Mouse (Mus musculus): ENCODE data around the gene Pde7b. TPM values are rescaled to one million over a fixed set of nuclear protein-coding genes. Genes with fewer than 3 reads are reported as not detected.
"Not testable (repeated sequence)": the region's sequence is repeated elsewhere in the genome, so short reads cannot be mapped to it uniquely, and the experiment has no call there.

Pde7b gene
- total RNA-seq, 2 experiments from 2014 or later = 23.7 to 24.5 TPM

DNA sequence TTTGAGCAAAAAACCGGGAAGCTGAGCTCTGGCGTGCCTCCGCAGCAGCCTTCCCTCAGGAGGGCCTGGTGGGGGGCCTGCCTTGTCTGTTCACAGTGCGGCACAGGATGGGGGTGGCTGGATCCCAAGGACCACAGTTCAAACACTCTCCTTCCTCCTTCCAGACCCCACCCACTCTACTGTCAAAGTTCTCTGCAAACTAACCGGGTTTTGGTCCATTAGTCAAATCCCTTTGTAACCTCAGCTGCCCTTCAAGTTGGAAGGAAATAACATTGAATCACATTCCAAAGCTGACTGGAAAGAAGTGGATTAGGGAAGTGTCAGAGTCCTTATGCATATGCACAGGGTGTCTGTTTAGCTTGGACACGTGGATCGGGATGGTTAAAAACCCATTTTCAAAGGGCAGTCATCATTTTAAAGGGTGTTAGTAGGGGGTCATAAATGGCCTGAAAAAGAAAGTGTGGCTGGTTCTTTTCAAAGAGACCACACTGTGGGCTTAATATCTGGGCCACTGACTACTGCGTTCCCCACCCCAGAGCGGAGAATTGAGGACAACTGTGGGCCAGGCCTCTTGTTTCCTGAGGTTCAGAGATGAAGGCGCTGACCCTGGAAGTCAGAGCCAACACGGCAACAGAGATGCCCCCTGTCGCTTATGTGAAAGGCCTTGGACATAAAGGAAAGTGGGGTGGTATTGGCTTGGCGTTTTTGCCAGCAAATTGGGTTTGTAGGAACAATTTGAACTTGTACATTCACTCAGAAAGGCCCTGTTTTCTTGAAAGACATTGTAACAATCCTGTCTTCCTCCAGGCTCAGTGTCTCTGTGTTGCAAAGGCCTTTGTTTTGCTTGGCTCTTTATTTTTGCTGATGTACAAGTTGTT, 175.8 kb downstream of the Pde7b start:
- DNase-seq = no peak

GRCm38 (mm10) chr10:20547951-20548551, 176.8 kb downstream of the Pde7b start:
- peak; percentile 60 for DNase-seq

DNA sequence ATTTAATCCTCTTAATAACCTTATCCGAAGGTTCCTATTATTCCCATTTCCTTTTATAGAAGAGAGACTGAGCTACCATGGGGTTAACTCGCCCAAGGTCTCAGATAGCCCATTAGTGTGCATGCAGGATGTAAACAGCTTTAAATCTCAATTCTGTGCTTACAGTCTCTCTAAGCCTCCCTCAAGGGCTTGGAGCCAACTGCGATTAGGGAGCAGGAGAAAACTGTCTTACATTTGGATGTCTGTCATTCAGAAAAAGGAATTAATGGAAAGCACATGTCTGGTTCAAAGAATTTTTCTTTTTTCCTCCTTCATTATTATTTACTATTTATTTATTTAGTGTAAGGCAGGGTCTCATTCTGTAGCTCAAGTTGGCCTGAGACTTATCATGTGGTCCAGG, 181.8 kb downstream of the Pde7b start:
- DNase-seq = no peak

GRCm38 (mm10) chr10:20533811-20534210, 191.1 kb downstream of the Pde7b start:
- no peak for DNase-seq

- DNase-seq = no peak
Observed at GRCm38 (mm10) chr10:20531921-20532320, 193.0 kb downstream of the Pde7b start.

DNA sequence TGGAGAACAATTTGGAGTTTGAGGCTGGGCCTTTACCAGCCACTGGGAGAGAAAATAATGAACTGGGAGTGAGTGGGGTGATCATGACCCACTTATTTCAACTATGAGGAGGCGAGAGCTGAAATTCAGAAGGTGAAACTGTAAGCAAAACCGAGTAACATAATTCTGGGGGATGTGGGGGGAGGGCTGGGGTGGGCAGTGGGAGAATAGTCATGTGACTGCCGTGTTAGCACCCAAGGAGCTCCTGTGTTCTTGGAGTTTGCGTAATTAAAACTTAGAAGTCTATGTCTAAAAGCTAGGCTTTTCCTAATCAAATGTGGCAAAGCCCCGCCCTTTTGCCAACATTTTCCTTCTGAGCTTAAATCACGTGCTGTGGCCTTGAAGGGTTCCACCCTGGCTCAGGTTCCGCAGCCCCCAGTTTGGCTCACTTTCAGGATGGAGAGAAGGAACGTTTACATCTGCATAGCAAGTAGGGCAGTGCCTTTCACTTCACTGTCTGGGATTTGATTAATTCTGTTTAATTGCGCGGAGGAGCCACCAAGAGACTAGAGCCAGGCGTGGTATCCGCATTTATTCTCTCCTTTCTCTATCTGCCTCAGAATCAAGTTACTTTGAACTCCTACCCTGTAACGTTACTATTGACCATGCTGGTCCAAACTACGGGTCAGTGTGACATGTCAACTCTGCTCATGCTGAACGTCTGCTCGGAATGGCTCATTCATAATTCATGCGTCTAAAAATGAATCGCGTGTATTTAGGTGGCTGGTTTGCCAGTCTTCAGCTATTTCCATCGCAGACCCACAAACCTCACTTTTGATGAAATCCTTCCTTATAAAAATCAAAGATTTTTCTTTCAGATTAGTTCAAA, 196.1 kb downstream of the Pde7b start:
- DNase-seq = no peak

GRCm38 (mm10) chr10:20527737-20528136, 197.1 kb downstream of the Pde7b start:
- no peak for DNase-seq

DNA sequence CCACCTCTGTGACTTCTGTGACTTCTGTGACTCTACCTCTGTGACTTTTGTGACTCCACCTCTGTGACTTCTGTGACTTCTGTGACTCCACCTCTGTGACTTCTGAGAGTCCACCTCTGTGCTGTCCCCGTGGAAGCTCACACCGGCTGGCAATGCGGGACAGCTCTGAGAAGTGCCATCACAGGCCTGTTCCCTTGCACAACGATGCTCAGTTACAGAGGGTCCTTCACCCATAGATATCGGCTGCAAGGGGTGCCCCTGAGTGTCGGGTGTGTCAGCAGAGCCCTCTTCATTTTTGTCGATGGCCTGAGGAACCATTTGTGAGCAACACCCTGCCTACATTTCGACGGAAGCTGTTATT, 206.4 kb downstream of the Pde7b start:
- DNase-seq = no peak

- not testable (repeated sequence) for DNase-seq
Observed at GRCm38 (mm10) chr10:20517756-20518528, 206.9 kb downstream of the Pde7b start.

DNA sequence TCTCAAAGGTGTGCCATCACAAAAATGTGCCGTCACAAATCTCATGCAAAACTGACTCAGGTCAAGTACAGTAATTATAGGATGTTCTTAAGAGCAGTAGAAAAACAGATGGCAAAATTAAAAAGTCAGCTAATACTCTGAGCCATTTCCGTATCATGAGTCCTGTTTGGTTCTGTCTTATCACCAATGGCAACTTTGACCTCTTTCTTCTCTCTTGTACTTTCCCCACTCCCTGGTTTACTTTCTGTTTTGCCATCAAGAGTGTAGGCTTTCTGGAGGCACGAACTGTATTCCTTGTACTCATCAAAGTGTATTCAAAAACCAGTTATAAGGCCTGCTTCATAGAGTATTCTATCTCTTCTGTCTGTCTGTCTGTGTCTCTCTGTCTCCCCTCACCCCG, 211.0 kb downstream of the Pde7b start:
- no peak for DNase-seq

DNA sequence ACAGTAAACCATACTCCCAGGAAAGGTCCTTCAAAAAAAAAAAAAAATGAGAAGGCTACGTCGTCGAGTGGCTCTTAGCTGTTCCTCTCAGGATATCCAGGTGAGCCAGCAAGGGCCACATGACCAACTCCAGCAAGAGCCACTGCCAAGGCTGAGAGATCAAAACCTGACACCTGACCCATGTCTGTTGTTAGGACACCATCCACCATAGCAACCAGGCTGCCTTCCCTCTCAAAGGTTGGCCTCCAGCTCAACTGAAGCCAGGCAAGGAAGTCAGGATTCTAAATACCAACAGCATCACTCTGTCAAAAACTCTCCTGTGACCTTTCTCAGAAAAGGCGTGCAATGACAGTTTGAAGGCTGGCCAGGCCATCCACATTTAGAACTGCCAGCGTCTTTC, 211.4 kb downstream of the Pde7b start:
- DNase-seq = no peak

DNA sequence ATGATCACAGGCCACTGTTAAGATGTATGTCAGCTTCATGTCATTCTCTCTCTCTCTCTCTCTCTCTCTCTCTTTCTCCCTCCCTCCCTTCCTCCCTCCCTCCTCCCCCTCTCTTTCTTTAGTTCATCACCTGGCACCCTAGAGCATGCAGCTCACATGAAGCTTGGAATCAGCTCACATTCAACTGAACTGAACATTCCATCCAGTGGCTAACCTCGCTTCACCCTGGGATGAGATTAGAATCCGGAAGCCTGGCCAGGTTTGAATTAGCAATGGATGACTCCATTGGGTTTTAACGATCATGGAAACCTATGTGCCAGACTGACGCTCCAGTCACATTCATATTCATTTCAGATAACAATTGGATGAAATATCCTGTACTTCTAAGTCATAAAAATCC, 215.1 kb downstream of the Pde7b start:
- DNase-seq = no peak

DNA sequence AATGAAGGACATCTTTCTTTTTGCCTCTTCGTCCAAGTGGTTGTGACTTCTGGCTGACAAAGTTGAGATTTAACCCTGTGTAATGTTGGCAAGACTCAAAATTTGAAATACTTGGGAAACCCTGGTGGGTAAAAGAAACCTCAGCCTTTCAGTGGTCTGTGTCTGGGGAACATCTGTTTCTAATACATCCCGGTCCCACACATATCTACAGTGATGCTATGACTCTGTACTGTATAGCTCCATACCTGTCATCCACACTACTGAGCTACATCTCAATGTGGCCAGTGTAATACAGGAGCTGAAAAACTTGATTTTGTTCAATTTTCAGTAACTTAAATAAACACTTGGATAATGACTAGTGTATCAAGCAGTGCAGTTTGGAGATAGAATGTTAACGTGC, 216.4 kb downstream of the Pde7b start:
- DNase-seq = no peak

DNA sequence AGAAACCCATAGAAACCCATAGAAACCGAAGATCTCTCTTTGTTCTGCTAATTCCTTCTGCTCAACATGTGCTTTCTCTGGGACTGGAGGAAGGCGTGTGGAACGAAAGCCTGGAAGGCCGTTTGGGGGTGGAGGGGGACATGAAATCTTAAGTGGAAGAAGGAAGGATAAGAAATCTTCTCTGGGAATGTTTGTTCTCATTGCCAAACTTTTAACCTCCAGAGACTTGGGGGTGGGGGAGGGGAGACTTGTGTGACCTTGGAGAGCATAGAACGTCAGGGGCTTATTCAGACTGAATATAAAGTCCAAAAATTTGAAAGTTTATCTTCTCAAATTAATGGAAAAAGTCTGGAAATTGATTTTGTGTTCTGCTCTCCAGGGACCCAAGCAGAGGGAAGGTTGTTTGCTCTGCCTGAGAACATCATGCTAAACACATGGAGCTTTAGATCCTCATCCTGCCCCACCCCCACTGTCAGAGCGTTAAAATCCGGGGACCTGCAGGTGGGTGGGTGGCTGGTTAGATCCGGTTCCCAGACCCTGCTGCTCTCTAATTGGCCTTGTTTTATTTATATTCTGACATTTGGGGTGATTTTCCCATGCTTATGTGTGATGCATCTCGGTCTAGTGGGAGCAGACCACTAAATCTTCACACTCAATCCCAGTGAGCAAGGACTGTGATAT, 217.0 kb downstream of the Pde7b start:
- DNase-seq = peak; percentile 41

- no peak for DNase-seq
Observed at GRCm38 (mm10) chr10:20507069-20507468, 217.8 kb downstream of the Pde7b start.

GRCm38 (mm10) chr10:20505454-20505853, 219.4 kb downstream of the Pde7b start:
- peak; percentile 63 for DNase-seq

DNA sequence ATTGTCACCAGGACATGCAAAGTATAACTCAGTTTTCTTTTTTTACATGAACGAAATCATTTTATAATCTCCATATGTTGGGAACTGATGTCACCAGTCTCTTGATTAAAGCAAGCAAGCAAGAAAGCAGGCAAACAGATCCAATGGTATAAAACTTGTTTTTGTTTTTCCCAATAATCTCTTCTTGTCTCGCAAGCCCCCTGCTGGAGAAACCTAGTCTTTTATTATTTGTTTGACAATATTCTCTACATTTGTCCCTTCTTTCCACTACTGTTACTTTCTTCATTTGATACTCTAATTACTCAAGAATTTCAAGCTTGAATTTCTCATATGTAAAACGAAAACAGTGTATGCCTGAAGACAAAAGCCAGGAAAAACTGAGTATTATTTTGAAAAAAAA, 220.1 kb downstream of the Pde7b start:
- no peak for DNase-seq

DNA sequence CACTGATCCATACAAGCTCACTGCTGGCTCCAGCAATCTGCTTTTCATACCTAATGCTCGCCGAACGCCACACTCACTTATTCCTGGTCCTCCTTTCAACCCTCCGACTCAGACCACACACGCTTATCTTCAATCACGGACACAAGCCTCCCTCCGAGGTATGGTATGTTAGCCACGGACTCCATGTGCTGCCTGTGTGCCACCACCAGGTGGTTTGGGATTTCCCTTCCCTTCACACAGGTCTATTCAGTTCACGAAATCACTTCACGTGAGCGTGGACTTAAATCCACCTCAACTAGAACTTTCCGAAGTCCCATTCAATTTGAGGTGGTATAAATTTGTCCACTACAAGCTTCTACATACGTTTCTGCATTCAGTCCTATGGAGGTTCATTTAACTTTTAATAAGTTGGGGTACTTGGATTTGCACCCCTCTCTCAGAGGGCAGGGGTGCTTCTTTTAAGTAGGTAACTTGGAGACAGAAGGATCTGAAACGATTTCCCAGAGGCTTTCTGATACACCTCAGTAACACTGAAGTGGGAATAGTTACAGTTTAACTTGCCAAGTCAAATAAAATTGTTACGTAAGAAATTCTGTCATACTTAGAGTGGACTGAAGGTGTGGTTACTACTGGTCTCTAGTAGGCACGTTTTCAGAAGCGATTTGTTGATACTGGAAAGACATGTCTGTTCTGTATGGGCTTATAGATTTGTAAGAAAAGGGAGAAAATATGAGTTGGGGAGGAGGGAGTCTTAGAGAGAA, 221.4 kb downstream of the Pde7b start:
- no peak for DNase-seq

- DNase-seq = no peak
Observed at GRCm38 (mm10) chr10:20501221-20501620, 223.7 kb downstream of the Pde7b start.

DNA sequence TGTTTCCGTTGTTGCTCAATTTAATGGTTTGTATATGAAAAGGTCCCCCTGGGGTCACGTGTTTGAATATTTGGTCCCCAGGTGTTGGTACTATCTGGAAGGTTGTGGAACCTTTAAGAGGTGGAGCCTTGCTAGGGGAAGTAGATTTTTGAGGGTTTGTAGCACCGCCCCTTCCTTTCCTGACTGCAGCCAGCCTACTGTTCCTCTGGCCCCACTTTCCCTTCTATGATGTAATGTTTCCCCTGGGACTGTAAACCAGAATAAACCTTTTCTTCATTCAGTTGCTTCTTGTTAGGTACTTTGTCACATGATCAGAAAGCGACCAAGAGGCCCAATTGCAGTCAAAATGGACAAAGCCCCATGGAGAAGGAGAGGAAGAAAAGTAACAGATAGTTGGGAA, 229.8 kb downstream of the Pde7b start:
- no peak for DNase-seq
